Mouse (Mus musculus): ENCODE measurements around the gene 1700020L24Rik. TPM values are rescaled to one million over a fixed set of nuclear protein-coding genes. Genes with fewer than 3 reads are reported as not detected.

The 1700020L24Rik gene
- total RNA-seq (2014; fragmentation: Nextera tagmentation) = not detected in 2 replicates
- not detected in 2 replicates for total RNA-seq (2017)
- not detected in 2 replicates for polyA plus RNA-seq (2012)

- no peak for DNase-seq (ENCODE audit: low spot score)
- H3K27me3 ChIP-seq (ENCODE audit: insufficient read depth, low read length) = peaks cover 32% of the 10 kb centered on the region
- no peak within 1 kb of the TSS for H3K4me3 ChIP-seq (ENCODE audit: low read depth, low read length)
- H3K4me1 ChIP-seq (ENCODE audit: insufficient read depth, low read depth, low read length) = peaks cover 15% of the 10 kb centered on the region
- TF ChIP-seq GATA2 (IDR thresholded peaks at IDR 0.05; ENCODE audit: borderline replicate concordance, low read depth, low read length) (no peak), POLR2AphosphoS5 (IDR thresholded peaks at IDR 0.05; ENCODE audit: insufficient replicate concordance, low read depth, low read length) (no peak), CTCF (IDR thresholded peaks at IDR 0.05; ENCODE audit: low read depth, low read length) (no peak), TAL1 (conservative IDR thresholded peaks at IDR 0.05; ENCODE audit: low read depth, low read length) (no peak)
- no peak for ATAC-seq (ENCODE audit: extremely low read depth, insufficient number of reproducible peaks, low FRiP score, poor library complexity, severe bottlenecking)
- no peaks in the 10 kb centered on the region for H3K9me3 ChIP-seq (replicated peaks)
- no peaks in the 10 kb centered on the region for H3K36me3 ChIP-seq (replicated peaks)
Observed at GRCm38 (mm10) chr11:83437377-83437776, at the start of gene 1700020L24Rik. Gene 1700020L24Rik (plus strand): TSS chr11:83437677.

- DNase-seq (ENCODE audit: low spot score) = no peak
- TF ChIP-seq TAL1 (conservative IDR thresholded peaks at IDR 0.05; ENCODE audit: low read depth, low read length) (no peak), POLR2AphosphoS5 (IDR thresholded peaks at IDR 0.05; ENCODE audit: insufficient replicate concordance, low read depth, low read length) (no peak), CTCF (IDR thresholded peaks at IDR 0.05; ENCODE audit: low read depth, low read length) (no peak), GATA1 (IDR thresholded peaks at IDR 0.05; ENCODE audit: borderline replicate concordance, low read length) (no peak), GATA2 (IDR thresholded peaks at IDR 0.05; ENCODE audit: borderline replicate concordance, low read depth, low read length) (no peak)
- peaks cover 90% of the 10 kb centered on the region for H3K36me3 ChIP-seq (replicated peaks)
Observed at GRCm38 (mm10) chr11:83393062-83393461, 44.4 kb upstream of the 1700020L24Rik start.

GRCm38 (mm10) chr11:83394802-83395439 lies 42.6 kb upstream of the 1700020L24Rik start:
- TF ChIP-seq POLR2AphosphoS5 (IDR thresholded peaks at IDR 0.05; ENCODE audit: insufficient replicate concordance, low read depth, low read length) = no peak
- TF ChIP-seq CTCF (IDR thresholded peaks at IDR 0.05; ENCODE audit: low read depth, low read length) = no peak
- no peak for TF ChIP-seq GATA1 (IDR thresholded peaks at IDR 0.05; ENCODE audit: borderline replicate concordance, low read length)
- TF ChIP-seq TAL1 (conservative IDR thresholded peaks at IDR 0.05; ENCODE audit: low read depth, low read length) = no peak
- no peak for TF ChIP-seq GATA2 (IDR thresholded peaks at IDR 0.05; ENCODE audit: borderline replicate concordance, low read depth, low read length)
- Histone ChIP-seq H3K27me3 (ENCODE audit: insufficient read depth, low read length) (no peaks in the 10 kb centered on the region), H3K4me1 (ENCODE audit: insufficient read depth, low read depth, low read length) (no peaks in the 10 kb centered on the region), H3K4me3 (ENCODE audit: low read depth, low read length) (no peak overlapping the region), H3K36me3 (replicated peaks) (peaks cover 92% of the 10 kb centered on the region), H3K9me3 (replicated peaks) (no peaks in the 10 kb centered on the region)
- ATAC-seq (ENCODE audit: extremely low read depth, insufficient number of reproducible peaks, low FRiP score, poor library complexity, severe bottlenecking) (no peak), DNase-seq (ENCODE audit: low spot score) (no peak)

More at GRCm38 (mm10) chr11:83393062-83393461, 44.4 kb upstream of the 1700020L24Rik start:
- ATAC-seq (ENCODE audit: extremely low read depth, insufficient number of reproducible peaks, low FRiP score, poor library complexity, severe bottlenecking) = no peak
- no peaks in the 10 kb centered on the region for H3K4me1 ChIP-seq (ENCODE audit: insufficient read depth, low read depth, low read length)
- H3K27me3 ChIP-seq (ENCODE audit: insufficient read depth, low read length) = no peaks in the 10 kb centered on the region
- H3K9me3 ChIP-seq (replicated peaks) = no peaks in the 10 kb centered on the region
- no peak overlapping the region for H3K4me3 ChIP-seq (ENCODE audit: low read depth, low read length)

- DNase-seq (ENCODE audit: low spot score) (no peak), ATAC-seq (ENCODE audit: extremely low read depth, insufficient number of reproducible peaks, low FRiP score, poor library complexity, severe bottlenecking) (no peak)
- no peaks in the 10 kb centered on the region for H3K27me3 ChIP-seq (ENCODE audit: insufficient read depth, low read length)
- TF ChIP-seq TAL1 (conservative IDR thresholded peaks at IDR 0.05; ENCODE audit: low read depth, low read length) (no peak), GATA1 (IDR thresholded peaks at IDR 0.05; ENCODE audit: borderline replicate concordance, low read length) (no peak)
- H3K36me3 ChIP-seq (replicated peaks) = peaks cover 87% of the 10 kb centered on the region
- H3K4me1 ChIP-seq (ENCODE audit: insufficient read depth, low read depth, low read length) = no peaks in the 10 kb centered on the region
- no peak overlapping the region for H3K4me3 ChIP-seq (ENCODE audit: low read depth, low read length)
- no peaks in the 10 kb centered on the region for H3K9me3 ChIP-seq (replicated peaks)
Observed at GRCm38 (mm10) chr11:83397626-83398025, 39.9 kb upstream of the 1700020L24Rik start.

GRCm38 (mm10) chr11:83398724-83399123 lies 38.8 kb upstream of the 1700020L24Rik start:
- DNase-seq (ENCODE audit: low spot score) = no peak
- H3K4me1 ChIP-seq (ENCODE audit: insufficient read depth, low read depth, low read length) = no peaks in the 10 kb centered on the region
- no peaks in the 10 kb centered on the region for H3K27me3 ChIP-seq (ENCODE audit: insufficient read depth, low read length)
- no peaks in the 10 kb centered on the region for H3K9me3 ChIP-seq (replicated peaks)
- no peak for ATAC-seq (ENCODE audit: extremely low read depth, insufficient number of reproducible peaks, low FRiP score, poor library complexity, severe bottlenecking)
- H3K4me3 ChIP-seq (ENCODE audit: low read depth, low read length) = no peak overlapping the region
- peaks cover 87% of the 10 kb centered on the region for H3K36me3 ChIP-seq (replicated peaks)
- TF ChIP-seq TAL1 (conservative IDR thresholded peaks at IDR 0.05; ENCODE audit: low read depth, low read length) = no peak
- no peak for TF ChIP-seq CTCF (IDR thresholded peaks at IDR 0.05; ENCODE audit: low read depth, low read length)
- TF ChIP-seq GATA1 (IDR thresholded peaks at IDR 0.05; ENCODE audit: borderline replicate concordance, low read length) = no peak
- no peak for TF ChIP-seq GATA2 (IDR thresholded peaks at IDR 0.05; ENCODE audit: borderline replicate concordance, low read depth, low read length)
- no peak for TF ChIP-seq POLR2AphosphoS5 (IDR thresholded peaks at IDR 0.05; ENCODE audit: insufficient replicate concordance, low read depth, low read length)

GRCm38 (mm10) chr11:83403787-83404186 lies 33.7 kb upstream of the 1700020L24Rik start:
- no peak for TF ChIP-seq TAL1 (conservative IDR thresholded peaks at IDR 0.05; ENCODE audit: low read depth, low read length)
- TF ChIP-seq POLR2AphosphoS5 (IDR thresholded peaks at IDR 0.05; ENCODE audit: insufficient replicate concordance, low read depth, low read length) = no peak
- TF ChIP-seq CTCF (IDR thresholded peaks at IDR 0.05; ENCODE audit: low read depth, low read length) = no peak
- no peak for TF ChIP-seq GATA1 (IDR thresholded peaks at IDR 0.05; ENCODE audit: borderline replicate concordance, low read length)
- TF ChIP-seq GATA2 (IDR thresholded peaks at IDR 0.05; ENCODE audit: borderline replicate concordance, low read depth, low read length) = no peak
- ATAC-seq (ENCODE audit: extremely low read depth, insufficient number of reproducible peaks, low FRiP score, poor library complexity, severe bottlenecking) (no peak), DNase-seq (ENCODE audit: low spot score) (no peak)
- Histone ChIP-seq H3K27me3 (ENCODE audit: insufficient read depth, low read length) (peaks cover 5% of the 10 kb centered on the region; the same call in 1 of the 2 replicates), H3K9me3 (replicated peaks) (no peaks in the 10 kb centered on the region), H3K4me3 (ENCODE audit: low read depth, low read length) (no peak overlapping the region), H3K4me1 (ENCODE audit: insufficient read depth, low read depth, low read length) (no peaks in the 10 kb centered on the region), H3K36me3 (replicated peaks) (peaks cover 64% of the 10 kb centered on the region)

Measured in G1E (cell line).